ENCODE assay signal across 15 mouse cellular contexts in genomic region chr6:88843781-88844725, GRCm38 (mm10). TPM values are rescaled to one million over a fixed set of nuclear protein-coding genes. Genes with fewer than 3 reads are reported as not detected.
A peak's percentile ranks its signal among the peaks of the same experiment; 100 is the strongest.
DNase-seq lines count a peak whose midpoint lies in the region; ATAC-seq and TF ChIP-seq lines count a peak whose summit lies in the region.
"Had no signal": no experiment of that assay in that cellular context is flagged by ENCODE, and none has a peak within 500 bp of the region (broad histone marks: within the 10 kb centered on the region; RNA-seq: fewer than 3 reads in every experiment).

No protein-coding gene starts in this region.

- H3K36me3 ChIP-seq in heart, embryonic 15.5 days = peaks cover 8% of the 10 kb centered on the region; the same call in 1 of the 2 replicates
- H3K36me3 ChIP-seq in liver, embryonic 15.5 days (replicated peaks) = peaks cover 13% of the 10 kb centered on the region
- H3K36me3 ChIP-seq in liver, postnatal 0 days (replicated peaks; ENCODE audit: insufficient read depth, low read length) = peaks cover 7% of the 10 kb centered on the region
- H3K36me3 ChIP-seq in testis, adult 2 months (ENCODE audit: control insufficient read depth, insufficient read depth, low read length) = no peaks in the 10 kb centered on the region

- no peak overlapping the region; the same call in 1 of the 2 replicates for H3K4me2 ChIP-seq in heart, embryonic 15.5 days
- H3K4me2 ChIP-seq in liver, embryonic 15.5 days = peak overlapping the region; percentile 100; the same call in 1 of the 2 replicates
- no peak overlapping the region for H3K4me2 ChIP-seq in liver, postnatal 0 days (ENCODE audit: low read depth, low read length)

- intact Hi-C loops in heart, postnatal 10 days (cut with DNase I) = no loop called here

- no peak for TF ChIP-seq EP300 in liver, postnatal 0 days (IDR thresholded peaks at IDR 0.05; ENCODE audit: low read depth)

- peak overlapping the region; percentile 91; the same call in 1 of the 2 replicates for H3K4me3 ChIP-seq in heart, embryonic 15.5 days
- H3K4me3 ChIP-seq in liver, embryonic 15.5 days (replicated peaks) = no peak overlapping the region
- no peak overlapping the region for H3K4me3 ChIP-seq in liver, postnatal 0 days (ENCODE audit: low read depth, low read length)
- peak overlapping the region; percentile 90 for H3K4me3 ChIP-seq in testis, adult 2 months (ENCODE audit: control insufficient read depth, low read depth, low read length)

- DNase-seq in cerebellum, adult 9-10 months = peak; percentile 70
- no peak for DNase-seq in heart, postnatal 10 days
- no peak for DNase-seq in liver, postnatal 0 days
- no peak for DNase-seq in testis, postnatal 10 days (ENCODE audit: low spot score)
- DNase-seq: adrenal gland, postnatal 25 days; gastrocnemius, postnatal 14 days; heart, postnatal 14 days; kidney, adult 8-10 months; kidney, postnatal 14 days; layer of hippocampus, postnatal 36 days; thymus, postnatal 25 days had no signal

- H3K27ac ChIP-seq in heart, embryonic 15.5 days = no peak overlapping the region
- H3K27ac ChIP-seq in liver, embryonic 15.5 days (replicated peaks) = no peak overlapping the region
- no peak overlapping the region for H3K27ac ChIP-seq in liver, postnatal 0 days (ENCODE audit: low read depth)
- H3K27ac ChIP-seq in testis, adult 2 months (ENCODE audit: control insufficient read depth, insufficient read depth, low read depth, low read length) = no peak overlapping the region

- no peaks in the 10 kb centered on the region for H3K27me3 ChIP-seq in heart, embryonic 15.5 days
- peaks cover 23% of the 10 kb centered on the region for H3K27me3 ChIP-seq in liver, embryonic 15.5 days
- no peaks in the 10 kb centered on the region for H3K27me3 ChIP-seq in liver, postnatal 0 days (ENCODE audit: insufficient read depth, low read length)
- no peaks in the 10 kb centered on the region for H3K27me3 ChIP-seq in testis, adult 2 months (ENCODE audit: control insufficient read depth, insufficient read depth, low read length)

- no peak for TF ChIP-seq CTCF in liver, postnatal 0 days (IDR thresholded peaks at IDR 0.05; ENCODE audit: low read depth)
- TF ChIP-seq CTCF in testis, adult 2 months (IDR thresholded peaks at IDR 0.05; ENCODE audit: control insufficient read depth, insufficient read depth, insufficient replicate concordance, low read depth, low read length) = no peak

- WGBS in heart, embryonic 15.5 days = 75% methylated on average over 9 of the region's 9 CpGs
- 68% methylated on average over 9 of the region's 9 CpGs for WGBS in liver, embryonic 15.5 days (ENCODE audit: insufficient replicate concordance)
- 79% methylated on average over 9 of the region's 9 CpGs for WGBS in liver, postnatal 0 days (ENCODE audit: insufficient replicate concordance)

- H3K4me1 ChIP-seq in heart, embryonic 15.5 days (replicated peaks) = peaks cover 21% of the 10 kb centered on the region
- H3K4me1 ChIP-seq in liver, embryonic 15.5 days (replicated peaks) = peaks cover 33% of the 10 kb centered on the region
- H3K4me1 ChIP-seq in liver, postnatal 0 days (ENCODE audit: insufficient read depth) = peaks cover 23% of the 10 kb centered on the region
- H3K4me1 ChIP-seq in testis, adult 2 months (ENCODE audit: control insufficient read depth, insufficient read depth, low read length) = peaks cover 21% of the 10 kb centered on the region

- no peak for TF ChIP-seq POLR2A in testis, adult 2 months (IDR thresholded peaks at IDR 0.05; ENCODE audit: control insufficient read depth, low read depth, low read length)

- H3K9ac ChIP-seq in heart, embryonic 15.5 days = no peak overlapping the region
- H3K9ac ChIP-seq in liver, embryonic 15.5 days = no peak overlapping the region
- H3K9ac ChIP-seq in liver, postnatal 0 days (replicated peaks) = no peak overlapping the region

- no peak for ATAC-seq in cerebellum, adult (ENCODE audit: insufficient number of reproducible peaks, low FRiP score, low TSS enrichment)
- no peak for ATAC-seq in heart, embryonic 15.5 days (replicated peaks; ENCODE audit: insufficient number of reproducible peaks, insufficient read depth, low FRiP score, low read depth)
- no peak for ATAC-seq in liver, embryonic 15.5 days (ENCODE audit: insufficient read depth)
- no peak for ATAC-seq in liver, postnatal 0 days

- no peaks in the 10 kb centered on the region for H3K9me3 ChIP-seq in heart, embryonic 15.5 days (replicated peaks)
- H3K9me3 ChIP-seq in liver, embryonic 15.5 days (replicated peaks) = no peaks in the 10 kb centered on the region
- no peaks in the 10 kb centered on the region for H3K9me3 ChIP-seq in liver, postnatal 0 days (ENCODE audit: low read length)

RNA-seq across cellular contexts. Expression of gene Abtb1, which starts 2.3 kb away (rescaled TPM):
- polyA plus RNA-seq in heart, embryonic 15.5 days (2015; fragmentation: Nextera tagmentation; extraction: Ambion mirVana) = 21.7 and 27.3 TPM in 2 replicates
- 10 to 100 TPM; 18.7 to 21.0 TPM for total RNA-seq in heart, postnatal 10 days (2021)
- 57.7 and 66.9 TPM in 2 replicates for polyA plus RNA-seq in liver, embryonic 15.5 days (2015; fragmentation: Nextera tagmentation; extraction: Ambion mirVana)
- 36.2 and 39.1 TPM in 2 replicates for polyA plus RNA-seq in liver, postnatal 0 days (2015; fragmentation: Nextera tagmentation; extraction: Ambion mirVana)
- 46.5 and 51.8 TPM in 2 replicates for polyA plus RNA-seq in testis, adult 2 months (2012; rRNA removed)

RNA-seq across cellular contexts. Expression of gene Podxl2, which starts 30.8 kb away (rescaled TPM):
- 42.5 and 52.5 TPM in 2 replicates for polyA plus RNA-seq in heart, embryonic 15.5 days (2015; fragmentation: Nextera tagmentation; extraction: Ambion mirVana)
- total RNA-seq in heart, postnatal 10 days (2021) = 10 to 100 TPM; 49.9 to 54.8 TPM
- 1.7 and 1.8 TPM in 2 replicates for polyA plus RNA-seq in liver, embryonic 15.5 days (2015; fragmentation: Nextera tagmentation; extraction: Ambion mirVana)
- polyA plus RNA-seq in liver, postnatal 0 days (2015; fragmentation: Nextera tagmentation; extraction: Ambion mirVana) = 1.1 and 1.3 TPM in 2 replicates
- polyA plus RNA-seq in testis, adult 2 months (2012; rRNA removed) = 20.5 and 21.3 TPM in 2 replicates

RNA-seq across cellular contexts. Expression of gene Mcm2, which starts 54.5 kb away (rescaled TPM):
- 68.2 and 94.2 TPM in 2 replicates for polyA plus RNA-seq in heart, embryonic 15.5 days (2015; fragmentation: Nextera tagmentation; extraction: Ambion mirVana)
- 10 to 100 TPM; 36.7 to 48.8 TPM for total RNA-seq in heart, postnatal 10 days (2021)
- polyA plus RNA-seq in liver, embryonic 15.5 days (2015; fragmentation: Nextera tagmentation; extraction: Ambion mirVana) = 147 and 155 TPM in 2 replicates
- polyA plus RNA-seq in liver, postnatal 0 days (2015; fragmentation: Nextera tagmentation; extraction: Ambion mirVana) = 42.1 and 53.6 TPM in 2 replicates
- 7.1 and 8.1 TPM in 2 replicates for polyA plus RNA-seq in testis, adult 2 months (2012; rRNA removed)

RNA-seq across cellular contexts. Expression of gene Tpra1, which starts 58.0 kb away (rescaled TPM):
- 41.4 and 54.7 TPM in 2 replicates for polyA plus RNA-seq in heart, embryonic 15.5 days (2015; fragmentation: Nextera tagmentation; extraction: Ambion mirVana)
- 10 to 100 TPM; 31.8 to 34.3 TPM for total RNA-seq in heart, postnatal 10 days (2021)
- 54.9 and 66.4 TPM in 2 replicates for polyA plus RNA-seq in liver, embryonic 15.5 days (2015; fragmentation: Nextera tagmentation; extraction: Ambion mirVana)
- 32.2 and 33.9 TPM in 2 replicates for polyA plus RNA-seq in liver, postnatal 0 days (2015; fragmentation: Nextera tagmentation; extraction: Ambion mirVana)
- 16.4 and 17.1 TPM in 2 replicates for polyA plus RNA-seq in testis, adult 2 months (2012; rRNA removed)

Comparison
In these comparisons a context has a peak if more than half of its experiments do, and no peak if none do; other contexts are left out.
1. H3K4me3 ChIP-seq: peak in heart, embryonic 15.5 days (single experiment) and testis, adult 2 months (single experiment); none in liver, embryonic 15.5 days (single experiment) and liver, postnatal 0 days (single experiment).